Mouse (Mus musculus) liver, embryonic 11.5 days (tissue): Measurements from ENCODE around the gene Sema5b. TPM values are rescaled to one million over a fixed set of nuclear protein-coding genes. Genes with fewer than 3 reads are reported as not detected.

Experiments
- ATAC-seq: fragments of 200-750 bp; cut with Nextera tagmentation; replicated peaks from 2 replicates; pipeline ENCODE4 v1.8.0; 2017; ENCODE audit warnings: moderate number of reproducible peaks, mild to moderate bottlenecking, moderate TSS enrichment, moderate library complexity; ENCODE audit not compliant: low FRiP score
- DNase-seq: peaks from one replicate; pipeline ENCODE4 v3.0.0-alpha.2; 2017; ENCODE audit warnings: low spot score
- H3K27ac ChIP-seq: fragments of 300-500 bp; sonication (generic); 2 replicates; pipeline ENCODE4 v1.5.1; 2014; ENCODE audit warnings: mild to moderate bottlenecking, low read depth, low read length, control low read depth
- H3K27me3 ChIP-seq: fragments of 300-500 bp; sonication (generic); replicated peaks from 2 replicates; pipeline ENCODE4 v1.6.1; 2014; ENCODE audit warnings: low read length, mixed read lengths; ENCODE audit not compliant: control insufficient read depth, insufficient read depth
- H3K36me3 ChIP-seq: fragments of 300-500 bp; sonication (generic); 2 replicates; pipeline ENCODE4 v1.6.1; 2014; ENCODE audit warnings: mild to moderate bottlenecking, low read length, moderate library complexity, mixed read lengths; ENCODE audit not compliant: control insufficient read depth, insufficient read depth
- H3K4me1 ChIP-seq: fragments of 300-500 bp; sonication (generic); replicated peaks from 2 replicates; pipeline ENCODE4 v1.6.1; 2014; ENCODE audit warnings: low read length, mixed read lengths; ENCODE audit not compliant: control insufficient read depth, insufficient read depth
- H3K4me2 ChIP-seq: fragments of 300-500 bp; sonication (generic); 2 replicates; pipeline ENCODE4 v1.6.1; 2014; ENCODE audit warnings: mild to moderate bottlenecking, control low read depth, moderate library complexity
- H3K4me3 ChIP-seq: fragments of 300-500 bp; sonication (generic); 2 replicates; pipeline ENCODE4 v1.5.1; 2014; ENCODE audit warnings: low read depth, low read length, control low read depth
- H3K9ac ChIP-seq: fragments of 300-500 bp; sonication (generic); 2 replicates; pipeline ENCODE4 v1.6.1; 2014; ENCODE audit warnings: low read depth, low read length, control low read depth
- H3K9me3 ChIP-seq: fragments of 300-500 bp; sonication (generic); 2 replicates; pipeline ENCODE4 v1.6.1; 2016; ENCODE audit warnings: low read length, inconsistent platforms, mixed read lengths; ENCODE audit not compliant: control insufficient read depth
- WGBS: fragments of 180-500 bp; shearing (Covaris S2); extraction: QIAGEN DNeasy Blood & Tissue Kit; methylation state at CpG from one replicate; pipeline ENCODE4 v1.1.7; 2014; 5-methylcytosine and 5-hydroxymethylcytosine counted together
- polyA plus RNA-seq: library from polyadenylated mRNA; unstranded; fragments of >200 nt; fragmentation: Nextera tagmentation; extraction: Ambion mirVana; gene quantifications from 2 replicates; pipeline ENCODE4 v1.2.1, GENCODE M21; 2014

The Sema5b gene
- polyA plus RNA-seq, 1 experiment from 2014 or later, result 1.4 TPM

DNA sequence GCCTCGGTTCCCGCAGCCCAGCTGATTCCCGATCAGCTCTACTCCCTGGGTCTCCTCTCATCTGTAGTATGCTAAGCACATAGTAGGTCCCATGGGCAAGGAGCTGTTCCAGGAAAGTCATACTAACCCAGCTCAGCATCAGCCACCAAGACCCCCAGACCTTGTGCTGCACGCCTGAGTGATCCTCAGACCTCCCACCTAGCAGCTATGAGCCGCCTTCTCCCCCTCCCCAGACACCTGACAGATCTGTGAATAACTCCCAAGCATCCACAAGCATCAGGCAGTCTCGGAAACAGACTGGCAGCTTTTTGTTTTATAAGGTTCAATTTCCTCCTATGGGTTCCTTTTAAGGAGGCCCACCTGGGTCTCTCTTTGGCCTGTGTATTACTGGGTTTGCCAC, 83.9 kb downstream of the Sema5b start:
- Histone ChIP-seq H3K4me2 (no peak overlapping the region), H3K9ac (no peak overlapping the region), H3K27me3 (no peaks in the 10 kb centered on the region), H3K4me1 (no peaks in the 10 kb centered on the region), H3K4me3 (no peak overlapping the region), H3K27ac (no peak overlapping the region), H3K36me3 (no peaks in the 10 kb centered on the region), H3K9me3 (no peaks in the 10 kb centered on the region)
- DNase-seq, result no peak
- no peak for ATAC-seq
- WGBS, result 72% methylated on average over 6 of the region's 6 CpGs

DNA sequence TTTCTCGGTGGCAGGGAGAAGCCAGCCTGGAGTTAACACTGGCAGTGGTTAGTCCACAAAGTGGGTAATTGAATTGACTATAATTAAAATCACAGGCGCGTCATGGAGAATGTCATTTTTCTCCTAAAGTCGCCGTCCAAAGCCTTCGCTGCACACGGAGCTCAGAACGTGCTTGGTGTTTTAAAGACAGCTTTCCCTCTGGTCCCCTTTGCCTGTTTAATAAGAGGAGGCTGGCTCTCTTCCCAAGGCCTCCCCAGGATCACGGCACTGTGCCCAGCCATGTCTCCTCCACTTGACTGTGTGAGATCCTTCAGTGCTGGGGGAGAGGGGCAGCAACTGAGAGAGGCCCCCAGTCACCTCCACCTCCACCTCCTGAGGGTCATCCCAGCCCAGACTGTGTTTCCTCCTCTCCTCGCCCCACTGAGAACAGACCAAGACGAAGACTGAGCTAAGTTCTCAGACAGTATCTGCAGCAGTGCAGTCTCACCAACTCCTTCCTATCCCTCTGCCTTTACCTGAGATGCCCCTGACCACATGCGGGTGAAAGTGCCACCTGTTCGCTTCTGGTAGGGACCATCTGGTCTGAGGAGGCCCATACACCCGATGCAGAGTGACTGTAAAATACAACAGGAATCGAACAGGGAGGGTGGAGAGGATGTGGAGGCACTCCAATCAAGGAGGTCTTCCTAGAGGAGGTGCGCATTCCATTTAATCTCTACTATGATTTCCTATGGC, 84.5 kb downstream of the Sema5b start:
- Histone ChIP-seq H3K27ac (no peak overlapping the region), H3K9me3 (no peaks in the 10 kb centered on the region), H3K9ac (no peak overlapping the region), H3K4me2 (no peak overlapping the region), H3K4me3 (no peak overlapping the region), H3K27me3 (no peaks in the 10 kb centered on the region), H3K36me3 (no peaks in the 10 kb centered on the region), H3K4me1 (no peaks in the 10 kb centered on the region)
- DNase-seq (no peak), ATAC-seq (no peak)
- WGBS, result 81% methylated on average over 16 of the region's 16 CpGs

DNA sequence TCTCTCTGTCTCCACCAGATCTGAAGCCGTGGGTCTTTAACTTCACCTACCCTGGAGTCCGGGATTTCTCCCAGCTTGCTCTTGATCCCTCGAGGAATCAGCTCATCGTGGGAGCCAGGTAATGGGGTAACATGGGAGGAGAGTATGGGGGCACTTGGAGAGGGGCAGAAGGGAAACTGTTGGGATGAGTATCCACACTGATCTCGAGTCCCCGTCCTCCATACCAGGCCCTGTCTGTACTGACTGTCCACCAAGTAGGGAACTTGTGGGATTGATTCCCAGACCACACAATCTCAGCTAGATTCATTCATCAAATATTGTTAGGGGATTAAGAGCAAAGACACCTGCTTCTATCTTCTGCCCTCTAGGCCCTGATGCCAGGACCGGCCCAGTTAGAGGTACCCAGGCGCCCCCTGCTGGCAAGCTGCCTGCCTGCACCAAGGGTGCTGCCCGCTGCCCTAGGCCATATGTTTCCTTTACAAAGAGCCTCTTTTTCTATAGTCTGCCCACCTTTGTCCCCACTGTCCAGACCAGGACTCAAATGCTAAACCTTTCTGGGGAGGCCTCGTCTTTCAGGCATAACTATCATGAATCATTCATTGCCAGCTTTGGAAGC, 87.2 kb downstream of the Sema5b start:
- Histone ChIP-seq H3K9me3 (no peaks in the 10 kb centered on the region), H3K4me2 (no peak overlapping the region)
- 0 out of 2 replicates have a peak, but pooled peaks have one; percentile 26 for ATAC-seq

DNA sequence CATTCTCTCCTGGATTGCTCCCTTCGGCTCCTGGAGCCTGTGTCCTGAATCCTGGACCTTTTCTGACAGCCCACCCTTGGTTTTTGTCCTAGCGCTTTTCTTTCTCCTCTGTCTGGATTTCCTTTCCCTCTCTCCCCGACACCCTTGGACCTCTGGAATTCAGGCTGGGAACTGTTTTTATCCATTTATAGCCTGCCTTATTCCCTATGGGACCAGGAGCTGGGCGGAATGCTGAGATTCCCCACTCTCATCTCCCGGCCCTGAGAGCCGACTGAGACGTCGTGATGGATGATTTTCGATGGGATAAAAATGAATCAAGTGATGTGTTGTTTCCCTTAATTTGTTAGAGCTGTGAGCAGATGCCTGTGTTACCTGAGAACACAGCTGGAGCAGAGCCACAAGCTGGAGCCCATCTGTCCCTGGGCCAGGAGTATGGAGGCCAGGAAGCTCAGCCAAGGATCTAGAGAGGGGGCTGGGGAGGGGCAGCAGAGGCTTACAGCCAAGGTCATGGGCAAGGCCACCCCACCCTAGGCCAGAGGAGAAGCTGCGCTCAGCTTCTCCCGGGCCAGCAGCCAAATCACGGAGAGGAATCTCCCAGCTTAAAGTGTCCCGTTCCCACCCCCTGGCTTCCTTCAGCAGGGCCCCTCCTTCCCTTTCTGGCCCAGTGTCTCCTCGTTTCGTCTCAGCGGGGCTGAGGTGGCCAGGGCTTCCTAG, 89.7 kb downstream of the Sema5b start:
- no peak overlapping the region for H3K4me3 ChIP-seq
- no peak overlapping the region for H3K9ac ChIP-seq
- no peaks in the 10 kb centered on the region for H3K36me3 ChIP-seq
- H3K9me3 ChIP-seq, result no peaks in the 10 kb centered on the region
- no peak for ATAC-seq
- no peak for DNase-seq
- no peaks in the 10 kb centered on the region for H3K4me1 ChIP-seq
- H3K4me2 ChIP-seq, result no peak overlapping the region
- 62% methylated on average over 16 of the region's 16 CpGs for WGBS
- H3K27me3 ChIP-seq, result no peaks in the 10 kb centered on the region; the same call in 1 of the 2 replicates
- H3K27ac ChIP-seq, result no peak overlapping the region

More for the DNA sequence above, 87.2 kb downstream of the Sema5b start:
- no peaks in the 10 kb centered on the region for H3K36me3 ChIP-seq
- DNase-seq, result peak; percentile 73
- no peak overlapping the region for H3K4me3 ChIP-seq
- no peak overlapping the region for H3K9ac ChIP-seq
- no peaks in the 10 kb centered on the region for H3K4me1 ChIP-seq
- WGBS, result 32% methylated on average over 10 of the region's 10 CpGs
- no peak overlapping the region for H3K27ac ChIP-seq
- H3K27me3 ChIP-seq, result no peaks in the 10 kb centered on the region; the same call in 1 of the 2 replicates

DNA sequence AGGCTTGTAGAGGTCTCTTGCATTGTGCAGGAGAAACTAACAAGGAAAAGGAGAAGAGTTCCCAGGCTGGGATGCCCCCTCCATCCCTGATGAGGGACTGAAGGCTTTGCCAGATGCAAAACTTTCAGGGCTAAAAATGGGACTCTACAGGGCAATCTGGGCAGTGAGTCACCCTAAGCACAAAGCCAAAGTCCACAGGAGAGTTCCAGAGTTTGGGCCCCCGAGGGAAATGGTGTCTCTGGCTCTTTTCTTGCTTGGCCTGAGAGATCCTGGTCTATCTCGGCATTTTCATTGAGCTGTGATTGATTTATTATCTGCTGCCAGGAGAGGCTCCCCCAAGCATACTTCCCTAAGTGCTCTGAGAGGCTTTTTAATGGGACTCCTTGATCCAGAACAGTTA, 92.1 kb downstream of the Sema5b start:
- no peak overlapping the region for H3K4me3 ChIP-seq
- WGBS, result 34% methylated on average over 2 of the region's 2 CpGs
- ATAC-seq, result no peak

DNA sequence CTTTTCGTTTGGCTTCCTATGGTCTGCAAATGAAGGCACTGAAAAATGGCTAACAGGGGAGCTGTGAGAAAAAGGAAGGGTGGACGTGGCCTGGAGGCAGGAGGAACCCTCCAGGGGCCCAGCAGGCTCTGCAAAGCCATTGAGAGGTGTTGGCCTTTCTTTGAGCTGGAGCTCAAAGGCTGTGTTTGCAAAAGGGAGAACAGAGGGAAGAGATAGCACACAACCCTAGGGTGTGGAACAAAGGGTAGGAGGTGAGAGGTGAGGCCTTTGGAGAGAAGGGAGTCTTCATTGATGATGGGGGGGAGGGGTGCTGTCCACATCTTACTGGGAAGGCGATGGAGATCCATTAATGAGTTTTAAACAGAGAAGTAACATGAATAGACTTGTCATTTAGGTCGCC, 94.0 kb downstream of the Sema5b start:
- H3K4me3 ChIP-seq, result no peak overlapping the region

More for the DNA sequence above, 92.1 kb downstream of the Sema5b start:
- DNase-seq, result no peak
- Histone ChIP-seq H3K4me2 (no peak overlapping the region), H3K4me1 (no peaks in the 10 kb centered on the region), H3K9ac (no peak overlapping the region), H3K27ac (no peak overlapping the region), H3K36me3 (no peaks in the 10 kb centered on the region), H3K27me3 (no peaks in the 10 kb centered on the region; the same call in 1 of the 2 replicates), H3K9me3 (no peaks in the 10 kb centered on the region)

DNA sequence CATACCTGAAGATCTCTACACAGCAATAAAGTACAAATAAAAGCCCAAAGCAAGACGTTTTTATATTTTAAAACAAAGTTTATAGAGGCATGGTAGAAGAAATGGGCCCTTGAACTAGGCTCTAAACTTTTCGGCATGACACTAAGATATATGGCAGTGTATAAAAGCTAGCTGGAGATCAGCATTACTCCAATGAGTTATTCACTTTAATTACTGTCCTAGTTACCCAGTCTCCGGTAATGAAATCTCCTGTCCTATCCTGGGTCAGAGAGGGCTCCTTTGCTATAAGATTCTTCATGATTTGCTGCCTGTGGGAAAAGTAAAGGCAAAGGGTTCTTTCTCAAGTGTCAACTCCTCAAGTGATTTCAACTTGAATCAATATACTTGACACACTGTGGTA, 98.6 kb downstream of the Sema5b start:
- Histone ChIP-seq H3K4me2 (no peak overlapping the region), H3K9me3 (no peaks in the 10 kb centered on the region), H3K9ac (no peak overlapping the region), H3K36me3 (no peaks in the 10 kb centered on the region), H3K4me1 (no peaks in the 10 kb centered on the region), H3K27me3 (no peaks in the 10 kb centered on the region), H3K4me3 (no peak overlapping the region), H3K27ac (no peak overlapping the region)
- 71% methylated on average over 3 of the region's 3 CpGs for WGBS
- no peak for DNase-seq
- no peak for ATAC-seq

More for the DNA sequence above, 94.0 kb downstream of the Sema5b start:
- WGBS, result 39% methylated on average over 4 of the region's 4 CpGs
- ATAC-seq (no peak), DNase-seq (no peak)
- Histone ChIP-seq H3K36me3 (no peaks in the 10 kb centered on the region), H3K4me1 (no peaks in the 10 kb centered on the region), H3K4me2 (no peak overlapping the region), H3K27ac (no peak overlapping the region), H3K9ac (no peak overlapping the region), H3K9me3 (no peaks in the 10 kb centered on the region), H3K27me3 (no peaks in the 10 kb centered on the region; the same call in 1 of the 2 replicates)

DNA sequence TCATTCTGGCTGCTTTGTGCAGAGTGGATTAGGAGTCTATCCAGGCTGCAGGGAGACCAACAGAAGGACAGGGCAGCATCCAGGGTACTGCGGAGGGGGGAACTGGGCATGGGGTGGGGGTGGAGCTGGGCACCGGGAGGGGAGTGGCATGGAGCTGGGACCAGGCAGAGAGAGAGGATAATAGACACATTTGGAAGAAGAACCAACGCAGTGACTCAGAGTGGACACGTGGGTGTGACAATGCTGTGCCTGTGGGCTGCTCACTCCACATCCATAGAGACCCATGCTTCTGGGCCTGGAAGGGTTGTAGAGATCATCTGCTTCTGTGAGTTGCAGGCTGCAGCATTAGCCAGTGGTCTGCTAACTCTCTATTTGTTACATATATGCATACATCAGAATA, 107.9 kb downstream of the Sema5b start:
- H3K9ac ChIP-seq, result no peak overlapping the region
- H3K36me3 ChIP-seq, result no peaks in the 10 kb centered on the region
- no peak for DNase-seq
- H3K4me3 ChIP-seq, result no peak overlapping the region
- no peak overlapping the region for H3K27ac ChIP-seq
- WGBS, result 75% methylated on average over 4 of the region's 4 CpGs
- ATAC-seq, result no peak
- no peaks in the 10 kb centered on the region; the same call in 1 of the 2 replicates for H3K27me3 ChIP-seq
- H3K9me3 ChIP-seq, result no peaks in the 10 kb centered on the region
- H3K4me1 ChIP-seq, result no peaks in the 10 kb centered on the region
- H3K4me2 ChIP-seq, result no peak overlapping the region
